Mouse (Mus musculus) heart, adult 2 months (tissue): ENCODE data around the gene Sympk. TPM values are rescaled to one million over a fixed set of nuclear protein-coding genes. Genes with fewer than 3 reads are reported as not detected.

ENCODE experiments used
- DNase-seq, 2 experiments: peaks; one replicate each; pipeline ENCODE4 v3.0.0; 2021
- H3K27ac ChIP-seq: fragments of 200-600 bp; 2 replicates; pipeline ENCODE4 v1.8.1; 2022
- H3K27me3 ChIP-seq: fragments of 200-500 bp; 2 replicates; pipeline ENCODE4 v1.6.1; 2012; ENCODE audit warnings: mild to moderate bottlenecking, low read length, inconsistent platforms, mixed read lengths; ENCODE audit not compliant: control insufficient read depth, insufficient read depth
- H3K36me3 ChIP-seq: fragments of 200-500 bp; 2 replicates; pipeline ENCODE4 v1.6.1; 2012; ENCODE audit warnings: low read length, inconsistent platforms; ENCODE audit not compliant: control insufficient read depth, insufficient read depth
- H3K4me1 ChIP-seq: fragments of 200-500 bp; 2 replicates; pipeline ENCODE4 v1.6.1; 2011; ENCODE audit warnings: low read length; ENCODE audit not compliant: control insufficient read depth, insufficient read depth
- H3K4me3 ChIP-seq: fragments of 200-600 bp; 2 replicates; pipeline ENCODE4 v1.8.1; 2022
- H3K79me2 ChIP-seq: fragments of 200-500 bp; replicated peaks from 2 replicates; pipeline ENCODE4 v1.6.1; 2012; ENCODE audit warnings: mild to moderate bottlenecking, inconsistent platforms, low read length, moderate library complexity, mixed read lengths; ENCODE audit not compliant: control insufficient read depth, insufficient read depth
- H3K9ac ChIP-seq: fragments of 200-500 bp; 2 replicates; pipeline ENCODE4 v1.6.1; 2012; ENCODE audit warnings: low read depth, mild to moderate bottlenecking, control low read depth, inconsistent platforms, low read length, mixed read lengths
- CTCF ChIP-seq: fragments of 200-600 bp; IDR thresholded peaks from 2 replicates; pipeline ENCODE4 v1.8.1; 2022; ENCODE audit warnings: antibody characterized with exemption, mild to moderate bottlenecking, moderate library complexity
- EP300 ChIP-seq: fragments of 200-500 bp; IDR thresholded peaks from 2 replicates; pipeline ENCODE4 v1.6.1; 2011; ENCODE audit warnings: low read depth, low read length, control low read depth; ENCODE audit not compliant: insufficient read depth
- POLR2A ChIP-seq: fragments of 200-500 bp; IDR thresholded peaks from 2 replicates; pipeline ENCODE4 v1.6.1; 2011; ENCODE audit warnings: mild to moderate bottlenecking, low read depth, low read length, control low read depth; ENCODE audit not compliant: insufficient read depth
- WGBS: fragments of 180-500 bp; shearing (Covaris S2); methylation state at CpG from one replicate; pipeline ENCODE4 v1.1.7; 2018; 5-methylcytosine and 5-hydroxymethylcytosine counted together
- intact Hi-C: fragments of 180-260 bp; cut with DNase I; formaldehyde crosslinking; loops from one replicate; pipeline ENCODE4 v1.15.1; 2025
- polyA plus RNA-seq: library from polyadenylated mRNA; depleted of rRNA; stranded (reverse); fragments of >200 nt; gene quantifications from 2 replicates; pipeline ENCODE4 v1.2.3, GENCODE M21; 2012
- total RNA-seq, 2 experiments: library from RNA; stranded (reverse); gene quantifications; 2 replicates each; pipeline ENCODE4 v1.2.3; 2021

Gene Sympk
- total and polyA plus RNA-seq, 3 experiments = 61.3 to 99.4 (median 93.2) TPM

GRCm38 (mm10) chr7:19094471-19094825 is 70.3 kb downstream of the Sympk start, which contains the start of gene Six5:
Gene Six5, plus strand, starts transcription at chr7:19094594.
- Histone ChIP-seq H3K27ac (peak within 1 kb of the TSS; percentile 96), H3K4me1 (peaks cover 6% of the 10 kb centered on the region), H3K79me2 (no peaks in the 10 kb centered on the region), H3K4me3 (peak within 1 kb of the TSS; percentile 85), H3K9ac (peak within 1 kb of the TSS; percentile 89), H3K36me3 (no peaks in the 10 kb centered on the region; the same call in 1 of the 2 replicates), H3K27me3 (no peaks in the 10 kb centered on the region)
- intact Hi-C loops = no loop called here
- 2% methylated on average over 28 of the region's 36 CpGs for WGBS
- TF ChIP-seq POLR2A (no peak), EP300 (no peak), CTCF (no peak)
- peak in 1 of 2 experiments; percentile 73 for DNase-seq

- H3K36me3 ChIP-seq = no peaks in the 10 kb centered on the region; the same call in 1 of the 2 replicates
- H3K27me3 ChIP-seq = no peaks in the 10 kb centered on the region
- under 1% methylated on average over 85 of the region's 87 CpGs for WGBS
- H3K9ac ChIP-seq = peak overlapping the region; percentile 89
- no peaks in the 10 kb centered on the region for H3K79me2 ChIP-seq
- no peak for TF ChIP-seq EP300
- TF ChIP-seq POLR2A = no peak; the same call in 1 of the 2 replicates
- TF ChIP-seq CTCF = no peak
- DNase-seq = peak; percentile 71 to 75
- peak overlapping the region; percentile 96 for H3K27ac ChIP-seq
- peaks cover 6% of the 10 kb centered on the region for H3K4me1 ChIP-seq
- peak overlapping the region; percentile 85 for H3K4me3 ChIP-seq
- intact Hi-C loops = no loop called here
These were observed 70.9 kb downstream of the Sympk start for GRCm38 (mm10) chr7:19094826-19095750.

- Histone ChIP-seq H3K27ac (peak overlapping the region; percentile 96), H3K79me2 (no peaks in the 10 kb centered on the region), H3K36me3 (no peaks in the 10 kb centered on the region), H3K4me1 (peaks cover 7% of the 10 kb centered on the region), H3K9ac (peak overlapping the region; percentile 4), H3K27me3 (no peaks in the 10 kb centered on the region), H3K4me3 (peak overlapping the region; percentile 85)
- WGBS = under 1% methylated on average over 19 of the region's 19 CpGs
- peak in 1 of 2 experiments; percentile 70 for DNase-seq
- TF ChIP-seq EP300 = no peak
- TF ChIP-seq POLR2A = no peak
- no peak for TF ChIP-seq CTCF
- intact Hi-C loops = no loop called here
These were observed 71.6 kb downstream of the Sympk start for GRCm38 (mm10) chr7:19095751-19096110.

GRCm38 (mm10) chr7:19096421-19096976 is 72.3 kb downstream of the Sympk start:
- DNase-seq = no peak
- Histone ChIP-seq H3K27ac (no peak overlapping the region; the same call in 1 of the 2 replicates), H3K36me3 (no peaks in the 10 kb centered on the region), H3K4me1 (peaks cover 7% of the 10 kb centered on the region), H3K27me3 (no peaks in the 10 kb centered on the region), H3K4me3 (no peak overlapping the region), H3K9ac (no peak overlapping the region), H3K79me2 (no peaks in the 10 kb centered on the region)
- WGBS = 66% methylated on average over 5 of the region's 5 CpGs
- TF ChIP-seq EP300 = no peak
- no peak for TF ChIP-seq CTCF
- intact Hi-C loops = no loop called here

- H3K9ac ChIP-seq = no peak overlapping the region
- no peaks in the 10 kb centered on the region for H3K27me3 ChIP-seq
- H3K4me3 ChIP-seq = no peak overlapping the region
- no peaks in the 10 kb centered on the region for H3K36me3 ChIP-seq
- peak overlapping the region; percentile 53; the same call in 1 of the 2 replicates for H3K27ac ChIP-seq
- TF ChIP-seq POLR2A (0 out of 2 replicates have a peak, but pooled peaks have one; percentile 22), CTCF (no peak)
- intact Hi-C loops = no loop called here
- DNase-seq = no peak
- H3K4me1 ChIP-seq = peaks cover 7% of the 10 kb centered on the region
- H3K79me2 ChIP-seq = no peaks in the 10 kb centered on the region
- WGBS = 52% methylated on average over 2 of the region's 2 CpGs
These were observed 73.0 kb downstream of the Sympk start for GRCm38 (mm10) chr7:19097217-19097616.

- no peaks in the 10 kb centered on the region for H3K79me2 ChIP-seq
- peak overlapping the region; percentile 53 for H3K27ac ChIP-seq
- no peak overlapping the region for H3K9ac ChIP-seq
- peaks cover 7% of the 10 kb centered on the region for H3K4me1 ChIP-seq
- intact Hi-C loops = no loop called here
- H3K36me3 ChIP-seq = no peaks in the 10 kb centered on the region
- no peaks in the 10 kb centered on the region for H3K27me3 ChIP-seq
- DNase-seq = no peak
- no peak for TF ChIP-seq CTCF
- no peak for TF ChIP-seq EP300
- TF ChIP-seq POLR2A = no peak
- H3K4me3 ChIP-seq = no peak overlapping the region
These were observed 73.7 kb downstream of the Sympk start for GRCm38 (mm10) chr7:19097863-19098262.
